Mouse (Mus musculus) E14TG2a.4 (cell line): ENCODE measurements at regions not wholly inside any gene's neighbourhood (a gene's known extent, or its start where the extent isn't known, plus 50 kb on each side); places are given as distances from the start of the nearest gene placed in this dataset.

Experiments used
- CTCF ChIP-seq: conservative IDR thresholded peaks from 2 replicates; pipeline ENCODE4 v1.5.1; 2014; ENCODE audit warnings: low read length
- NANOG ChIP-seq: IDR thresholded peaks from 2 replicates; pipeline ENCODE4 v1.6.1; 2014; ENCODE audit warnings: borderline replicate concordance, low read length, mixed read lengths

GRCm38 (mm10) chr8:128030335-128031280 is 327.8 kb upstream of the Nrp1 start:
- TF ChIP-seq CTCF = no peak
- TF ChIP-seq NANOG = no peak
